Mouse (Mus musculus): Measurements from ENCODE around the gene Chuk.
A peak's percentile ranks its signal among the peaks of the same experiment; 100 is the strongest.
"Not testable (repeated sequence)": the region's sequence is repeated elsewhere in the genome, so short reads cannot be mapped to it uniquely, and the experiment has no call there.

The Chuk gene

DNA sequence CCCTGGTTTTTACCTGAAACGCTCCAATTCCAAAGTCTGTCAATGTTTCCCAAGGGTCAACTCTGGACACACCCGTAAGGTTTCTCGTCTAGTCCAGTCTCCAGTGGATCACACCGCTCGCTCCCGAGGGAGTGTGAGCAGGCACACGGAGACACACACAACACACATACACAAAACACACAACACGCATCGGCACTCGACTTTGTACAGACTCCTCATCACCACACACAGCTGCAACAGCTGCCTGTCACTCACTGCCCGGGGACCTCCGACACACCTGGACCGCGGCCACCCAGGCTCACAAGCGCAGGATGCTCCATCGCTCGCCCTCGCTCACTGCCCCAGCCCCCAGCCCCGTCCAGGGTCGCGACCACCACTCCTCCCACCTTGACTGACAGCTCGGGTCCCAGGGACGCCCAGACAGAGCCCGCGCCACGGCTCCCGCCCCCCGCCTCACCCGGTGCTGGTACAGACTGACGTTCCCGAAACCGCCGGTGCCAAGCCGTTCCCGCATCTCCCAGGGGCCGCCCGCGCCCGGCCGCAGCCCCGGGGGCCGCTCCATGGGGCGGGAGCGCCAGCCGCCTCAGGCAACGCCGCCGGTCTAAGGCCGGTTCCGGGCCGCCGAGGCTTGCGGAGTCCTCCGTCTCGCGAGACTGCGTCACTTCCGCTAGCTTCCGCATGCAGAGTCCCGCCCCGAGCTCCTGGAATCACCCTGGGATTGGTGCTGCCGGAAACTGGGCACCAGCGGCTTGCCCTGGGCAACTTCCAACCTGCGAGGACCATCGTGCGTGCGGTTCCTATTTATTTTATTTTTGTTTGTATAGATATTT is at the start of gene Chuk:
Chuk (minus strand) TSS at position 650 of the 830 bp plus-strand sequence.
- DNase-seq, result peak; percentile 97

DNA sequence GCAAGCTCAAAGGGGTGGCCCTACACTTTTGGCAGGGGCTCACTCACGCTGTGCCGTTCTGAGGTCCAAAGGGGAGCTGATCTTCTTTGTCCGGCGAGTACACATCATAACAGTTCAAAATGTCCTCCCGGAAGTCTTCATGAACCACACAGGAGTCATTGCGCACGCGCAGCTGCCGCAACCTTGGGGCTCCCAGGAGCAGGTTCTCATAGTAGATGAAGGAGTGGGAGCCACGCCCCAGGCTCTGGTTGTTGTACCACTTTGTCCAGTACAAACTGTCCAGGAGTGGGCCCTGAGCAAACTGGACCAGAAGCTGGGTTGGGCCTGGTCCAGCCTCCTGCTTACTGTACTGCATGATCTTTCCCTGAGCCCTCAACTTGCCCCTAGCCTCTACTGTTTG is 49.7 kb upstream of the Chuk start:
- DNase-seq, result no peak

DNA sequence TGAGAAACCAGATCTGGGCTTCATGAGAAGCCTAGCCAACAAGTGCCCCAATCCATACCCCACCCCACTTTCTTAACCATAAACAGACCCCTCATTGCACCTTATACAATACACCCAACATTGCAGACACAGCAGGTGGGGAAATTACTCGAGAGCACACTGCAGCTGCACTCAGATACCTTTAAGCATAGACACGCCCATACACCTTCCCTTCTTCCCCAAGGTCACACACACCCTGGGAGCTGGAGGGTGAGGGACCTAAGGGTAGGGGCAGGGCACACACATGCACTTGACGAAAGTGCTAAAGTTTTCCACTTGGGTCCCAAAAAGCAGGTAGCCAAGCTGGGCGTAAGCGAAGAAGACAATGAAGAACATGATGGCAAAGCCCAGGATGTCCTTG is 46.5 kb upstream of the Chuk start:
- DNase-seq, result no peak

DNA sequence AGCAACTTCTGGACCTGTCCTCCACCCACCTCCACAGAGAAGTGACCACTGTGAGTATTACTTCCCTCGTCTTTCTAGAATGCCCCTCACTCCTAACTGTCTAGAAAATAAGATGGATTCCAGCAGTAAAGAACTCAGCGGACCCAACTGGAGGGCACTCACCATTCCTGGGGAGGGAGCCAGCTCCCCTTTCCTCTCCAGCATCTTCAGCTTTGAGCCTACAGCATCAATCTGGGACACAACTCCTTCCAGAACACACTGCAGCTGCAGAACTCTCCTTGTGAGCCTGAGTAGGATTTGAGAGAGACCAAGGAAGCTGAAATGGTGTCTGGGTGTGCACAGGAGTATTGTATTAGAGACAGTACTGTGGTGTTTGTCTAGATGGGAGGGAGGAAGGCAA is 41.7 kb upstream of the Chuk start:
- DNase-seq, result no peak

- no peak for DNase-seq
Observed at GRCm38 (mm10) chr19:44148345-44148744, 41.1 kb upstream of the Chuk start.

DNA sequence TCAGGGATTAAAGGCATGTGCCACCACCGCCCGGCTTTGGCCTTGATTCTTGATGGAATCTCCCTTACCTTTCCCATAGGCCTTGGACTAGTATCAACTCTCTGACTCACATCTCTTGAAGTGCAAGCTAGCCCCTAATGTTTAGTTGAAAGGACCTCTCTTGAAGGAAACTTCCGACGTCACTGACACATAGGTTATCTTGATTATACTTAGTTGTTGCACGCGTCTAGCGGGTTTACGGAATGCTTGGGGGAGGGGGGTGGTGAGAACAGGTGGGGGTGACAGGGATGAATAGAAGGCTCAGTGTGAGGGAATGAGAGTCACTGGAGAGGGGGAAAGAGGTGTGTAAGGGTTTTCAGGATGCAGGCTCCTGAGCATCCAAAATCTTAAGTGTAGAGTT is 39.7 kb upstream of the Chuk start:
- no peak for DNase-seq

- no peak for DNase-seq
Observed at GRCm38 (mm10) chr19:44146568-44146879, 39.2 kb upstream of the Chuk start.

- peak; percentile 93 for DNase-seq
Observed at GRCm38 (mm10) chr19:44145702-44146567, 38.7 kb upstream of the Chuk start, which contains the start of gene Bloc1s2. Gene Bloc1s2, minus strand, starts transcription at chr19:44146446.

- DNase-seq, result peak in 1 of 2 experiments; percentile 20
Observed at GRCm38 (mm10) chr19:44144366-44144765, 37.1 kb upstream of the Chuk start.

GRCm38 (mm10) chr19:44135960-44136485 is 28.7 kb upstream of the Chuk start:
- no peak for DNase-seq

- DNase-seq, result peak; percentile 88 to 90
Observed at GRCm38 (mm10) chr19:44135072-44135959, 28.0 kb upstream of the Chuk start, which contains the start of gene Cwf19l1. Gene Cwf19l1, minus strand, starts transcription at chr19:44135876.

DNA sequence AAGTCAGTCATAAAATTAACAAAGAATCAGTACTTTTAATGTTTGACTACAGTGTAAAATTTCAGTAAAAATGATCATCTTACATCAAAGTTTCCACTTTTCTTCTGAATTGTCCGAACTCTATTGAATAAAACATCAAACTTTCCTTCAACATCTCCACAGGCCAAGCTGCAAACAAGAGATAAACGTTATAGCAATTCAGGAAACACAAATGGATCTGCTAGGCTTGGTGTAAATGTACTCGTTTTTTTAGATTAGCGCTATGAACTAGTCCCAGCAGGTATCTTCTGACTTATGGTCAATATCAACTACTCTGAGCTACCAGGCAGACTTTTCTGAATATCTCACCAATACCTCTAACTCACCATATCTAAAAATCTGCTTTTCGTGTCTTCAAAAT is 25.6 kb upstream of the Chuk start:
- DNase-seq, result no peak

GRCm38 (mm10) chr19:44128560-44128959 is 21.3 kb upstream of the Chuk start:
- DNase-seq, result no peak

- no peak for DNase-seq
Observed at GRCm38 (mm10) chr19:44127729-44128497, 20.6 kb upstream of the Chuk start.

DNA sequence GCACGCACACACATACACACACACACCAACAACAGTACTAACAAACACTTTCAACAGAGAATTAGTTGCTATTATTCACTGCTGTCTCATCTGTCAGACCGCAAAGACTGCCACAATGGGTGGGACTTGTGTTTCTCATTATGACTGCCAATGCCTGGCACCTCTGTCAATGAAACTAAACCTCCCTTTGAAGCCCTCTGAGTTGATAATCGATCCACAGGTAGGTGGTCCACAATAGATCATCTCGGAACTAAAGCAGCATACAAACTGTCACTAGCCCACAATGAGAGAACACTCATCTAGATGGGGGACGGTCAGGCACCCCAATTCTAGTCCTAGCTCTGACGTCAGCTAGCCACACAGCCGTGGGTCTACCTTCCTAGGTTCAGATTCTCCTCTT is 13.9 kb upstream of the Chuk start:
- no peak for DNase-seq

DNA sequence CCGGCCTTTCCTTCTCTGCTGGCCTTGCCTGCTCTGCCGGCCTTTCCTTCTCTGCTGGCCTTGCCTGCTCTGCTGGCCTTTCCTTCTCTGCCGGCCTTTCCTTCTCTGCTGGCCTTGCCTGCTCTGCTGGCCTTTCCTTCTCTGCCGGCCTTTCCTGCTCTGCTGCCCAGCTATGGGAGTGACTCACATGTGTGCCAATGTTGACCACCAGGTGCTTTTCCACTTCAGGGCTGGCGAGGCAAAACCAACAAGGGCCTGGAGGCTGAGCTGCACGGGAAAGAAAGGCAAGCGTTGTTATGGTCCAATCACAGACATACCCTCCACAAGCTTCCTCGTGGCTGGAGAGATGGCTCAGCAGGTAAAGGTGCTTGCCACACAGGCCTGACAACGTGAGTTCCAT is 13.4 kb upstream of the Chuk start:
- DNase-seq, result not testable (repeated sequence)

DNA sequence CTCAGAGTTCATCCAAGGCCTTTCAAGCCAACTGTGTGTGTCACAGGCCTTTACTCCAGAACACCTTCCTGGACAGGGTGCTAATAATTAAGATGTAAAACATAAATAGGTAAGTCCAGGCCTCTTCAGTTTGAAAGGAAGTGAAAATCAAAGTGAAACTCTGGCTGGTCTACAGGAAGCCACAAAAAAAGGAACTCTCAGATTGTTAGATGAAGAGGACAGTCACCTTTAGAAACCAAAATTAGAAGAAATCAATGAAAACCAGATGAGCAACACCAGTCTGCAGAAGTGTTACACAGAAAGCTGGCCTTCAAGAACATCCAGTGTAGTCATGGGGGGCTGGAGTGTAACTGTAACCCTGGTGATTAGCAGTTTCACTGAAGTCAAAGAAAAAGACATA is 10.5 kb upstream of the Chuk start:
- DNase-seq, result no peak

- DNase-seq, result no peak
Observed at GRCm38 (mm10) chr19:44111706-44112105, 4.4 kb upstream of the Chuk start.

DNA sequence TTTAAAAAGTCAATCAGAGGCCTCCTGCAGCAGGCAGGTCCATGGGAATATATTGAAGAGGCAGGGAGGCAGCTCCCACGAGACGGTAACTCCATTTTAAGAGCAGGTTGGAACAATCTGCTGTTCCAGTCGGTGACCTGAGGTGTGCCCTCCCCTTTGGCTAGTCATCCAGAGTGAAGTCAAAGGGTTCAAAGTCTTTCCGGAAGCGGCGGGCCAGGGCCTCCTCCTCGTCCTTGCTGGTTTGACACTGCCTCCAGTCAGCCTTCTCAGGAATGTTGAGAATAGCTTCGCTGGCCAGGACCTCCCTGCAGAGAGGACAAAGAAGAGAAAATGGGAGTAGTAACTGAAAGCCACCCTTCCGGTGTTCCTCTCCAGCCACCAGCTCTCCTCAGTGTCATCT is 3.1 kb upstream of the Chuk start:
- DNase-seq, result no peak

DNA sequence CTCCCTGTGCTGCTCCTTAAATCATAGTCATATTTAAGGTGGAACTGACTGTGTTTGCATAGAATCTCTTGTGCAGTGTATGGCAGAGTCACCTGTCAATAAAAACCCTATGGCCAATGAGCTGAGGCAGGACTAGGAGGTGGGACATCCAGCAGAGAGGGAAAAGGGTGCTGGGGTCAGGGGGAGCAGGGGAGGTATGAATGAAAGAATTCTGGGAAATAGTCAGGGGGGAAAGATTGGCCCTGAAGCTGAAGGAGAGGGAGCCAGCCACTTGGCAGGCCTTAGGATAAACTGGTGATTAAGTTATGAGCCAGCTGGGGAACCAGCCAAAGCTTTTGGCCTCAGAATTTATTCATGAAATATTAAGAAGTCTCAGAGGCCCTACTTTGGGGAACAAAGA is 1.7 kb upstream of the Chuk start:
- peak; percentile 28 to 59 for DNase-seq

GRCm38 (mm10) chr19:44107661-44108521 is 611 bp upstream of the Chuk start:
- DNase-seq, result no peak

Measured in lung, postnatal 4 days (tissue).